Mouse (Mus musculus) midbrain, embryonic 11.5 days (tissue): Measurements from ENCODE around the gene 4921507P07Rik. TPM values are rescaled to one million over a fixed set of nuclear protein-coding genes. Genes with fewer than 3 reads are reported as not detected.
"Not testable (repeated sequence)": the region's sequence is repeated elsewhere in the genome, so short reads cannot be mapped to it uniquely, and the experiment has no call there.

Experiments
- ATAC-seq: fragments of 200-750 bp; cut with Nextera tagmentation; 2 replicates; pipeline ENCODE4 v1.8.0; 2017; ENCODE audit warnings: moderate TSS enrichment, moderate library complexity; ENCODE audit not compliant: low FRiP score
- DNase-seq: peaks from one replicate; pipeline ENCODE4 v3.0.0; 2015; ENCODE audit warnings: low spot score; ENCODE audit errors: missing footprints
- H3K27ac ChIP-seq: fragments of 300-500 bp; sonication (generic); 2 replicates; pipeline ENCODE4 v1.5.1; 2014; ENCODE audit warnings: low read depth, low read length
- H3K27me3 ChIP-seq: fragments of 300-500 bp; sonication (generic); 2 replicates; pipeline ENCODE4 v1.6.1; 2014; ENCODE audit warnings: mild to moderate bottlenecking, low read length, moderate library complexity, mixed read lengths; ENCODE audit not compliant: control insufficient read depth, insufficient read depth
- H3K36me3 ChIP-seq: fragments of 300-500 bp; sonication (generic); 2 replicates; pipeline ENCODE4 v1.6.1; 2014; ENCODE audit warnings: mild to moderate bottlenecking, low read length, moderate library complexity, mixed read lengths; ENCODE audit not compliant: control insufficient read depth, insufficient read depth
- H3K4me1 ChIP-seq: fragments of 300-500 bp; sonication (generic); 2 replicates; pipeline ENCODE4 v1.6.1; 2014; ENCODE audit warnings: low read length; ENCODE audit not compliant: control insufficient read depth, insufficient read depth
- H3K4me2 ChIP-seq: fragments of 300-500 bp; sonication (generic); 2 replicates; pipeline ENCODE4 v1.6.1; 2014; ENCODE audit warnings: mild to moderate bottlenecking, moderate library complexity
- H3K4me3 ChIP-seq: fragments of 300-500 bp; sonication (generic); 2 replicates; pipeline ENCODE4 v1.5.1; 2014; ENCODE audit warnings: low read depth, low read length
- H3K9ac ChIP-seq: fragments of 300-500 bp; sonication (generic); 2 replicates; pipeline ENCODE4 v1.6.1; 2014; ENCODE audit warnings: low read length
- H3K9me3 ChIP-seq: fragments of 300-500 bp; sonication (generic); 2 replicates; pipeline ENCODE4 v1.6.1; 2016; ENCODE audit warnings: low read length; ENCODE audit not compliant: control insufficient read depth
- WGBS: fragments of 180-500 bp; shearing (Covaris S2); extraction: QIAGEN DNeasy Blood & Tissue Kit; methylation state at CpG from one replicate; pipeline ENCODE4 v1.1.7; 2014; 5-methylcytosine and 5-hydroxymethylcytosine counted together
- polyA plus RNA-seq: library from polyadenylated mRNA; unstranded; fragments of >200 nt; fragmentation: Nextera tagmentation; extraction: Ambion mirVana; gene quantifications from 2 replicates; pipeline ENCODE4 v1.2.1, GENCODE M21; 2014

Gene 4921507P07Rik
- polyA plus RNA-seq, 1 experiment from 2014 or later = 0.98 TPM

DNA sequence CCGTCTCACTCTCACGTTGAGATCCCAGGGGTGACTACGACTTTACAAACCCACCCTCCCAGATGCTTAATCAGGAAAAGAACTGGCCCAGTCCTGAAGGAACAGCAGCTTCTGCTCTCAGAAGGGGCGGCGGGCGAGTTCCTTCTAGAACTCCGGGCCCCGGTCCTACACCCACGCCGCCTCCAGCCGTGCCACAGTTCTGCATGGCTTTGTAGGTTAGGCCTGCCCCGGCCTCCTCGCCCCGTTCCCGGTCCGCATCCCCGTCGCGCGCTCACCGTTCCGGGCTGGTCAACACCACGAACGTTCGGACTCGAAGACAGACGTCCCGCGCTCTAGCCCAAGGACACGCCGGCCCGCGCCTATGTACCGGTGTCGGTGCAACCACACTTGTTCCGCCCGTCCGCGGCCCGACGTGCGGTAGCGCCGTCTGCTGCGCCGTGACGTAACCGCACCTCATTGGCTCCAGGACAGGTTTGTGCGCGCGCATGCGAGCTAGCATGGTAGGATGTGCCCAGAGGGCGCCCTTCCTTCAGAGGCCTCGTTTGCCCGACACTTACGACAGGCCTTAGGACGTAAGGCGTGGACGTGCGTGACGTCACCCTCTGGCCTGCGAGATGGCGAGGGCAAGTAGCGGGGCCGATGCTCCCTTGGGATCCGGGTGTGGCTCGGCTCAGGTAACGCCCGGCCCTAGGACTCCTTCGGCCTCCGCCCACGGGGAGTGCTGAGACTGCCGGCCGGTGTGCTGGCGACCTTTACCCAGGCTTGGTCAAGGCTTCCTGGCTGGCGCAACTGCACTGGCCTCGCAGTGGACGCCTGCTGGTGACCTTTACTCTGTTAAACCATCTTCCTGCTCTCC lies 30.1 kb downstream of the 4921507P07Rik start, which contains the start of gene Cycs:
Gene Cycs, minus strand, starts transcription at position 398 of the 856 bp plus-strand sequence.
- WGBS = 0% methylated on average over 78 of the region's 78 CpGs
- Histone ChIP-seq H3K4me2 (peak within 1 kb of the TSS; percentile 83), H3K4me3 (peak within 1 kb of the TSS; percentile 79), H3K9ac (peak within 1 kb of the TSS; percentile 86), H3K4me1 (peaks cover 5% of the 10 kb centered on the region), H3K9me3 (no peaks in the 10 kb centered on the region), H3K27ac (peak within 1 kb of the TSS; percentile 52), H3K36me3 (peaks cover 6% of the 10 kb centered on the region; the same call in 1 of the 2 replicates), H3K27me3 (no peaks in the 10 kb centered on the region)
- ATAC-seq = peak; percentile 99
- DNase-seq = peak; percentile 100

DNA sequence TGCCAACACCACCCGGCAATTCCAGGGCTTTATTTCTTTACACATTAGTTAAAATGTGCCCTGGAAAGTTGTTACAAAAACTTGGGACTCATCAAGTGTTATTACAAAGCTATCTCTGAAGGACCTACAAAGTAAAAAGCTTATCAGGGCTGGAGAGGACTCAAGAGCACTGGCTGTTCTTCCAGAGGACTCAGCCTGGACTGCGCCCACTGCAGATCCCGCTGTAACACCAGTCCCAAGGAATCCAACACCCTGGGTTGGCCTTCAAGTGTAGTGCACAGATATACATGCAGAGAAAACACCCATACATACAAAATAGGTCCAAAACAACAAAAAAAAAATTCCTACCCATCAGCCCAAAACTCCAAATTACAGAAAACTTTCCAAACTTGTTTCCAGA lies 32.8 kb downstream of the 4921507P07Rik start:
- H3K9ac ChIP-seq = no peak overlapping the region
- H3K4me1 ChIP-seq = peaks cover 5% of the 10 kb centered on the region
- no peak for ATAC-seq
- H3K36me3 ChIP-seq = peaks cover 6% of the 10 kb centered on the region; the same call in 1 of the 2 replicates
- H3K4me2 ChIP-seq = no peak overlapping the region
- H3K4me3 ChIP-seq = no peak overlapping the region
- WGBS = 98% methylated on average over 3 of the region's 3 CpGs
- H3K27ac ChIP-seq = no peak overlapping the region
- H3K27me3 ChIP-seq = no peaks in the 10 kb centered on the region
- no peaks in the 10 kb centered on the region for H3K9me3 ChIP-seq
- DNase-seq = no peak

DNA sequence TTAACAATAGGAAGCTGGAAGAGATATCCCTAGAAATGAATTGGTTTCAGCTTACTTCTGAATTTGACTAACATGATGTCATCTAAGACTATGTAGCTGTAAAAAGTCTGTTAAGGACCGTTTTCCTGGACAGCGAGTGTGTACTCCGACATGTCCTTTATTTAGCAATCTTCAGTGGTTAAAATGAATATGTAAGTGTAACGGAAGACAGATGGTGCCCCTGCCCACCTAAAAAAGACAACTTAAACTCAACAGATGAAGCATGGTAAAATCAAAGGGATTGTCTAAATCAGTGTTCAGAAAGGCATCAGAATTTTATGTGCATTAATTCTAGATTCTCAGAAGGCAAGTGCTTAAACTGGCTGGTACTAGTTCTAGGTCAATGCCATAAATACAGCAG lies 34.0 kb downstream of the 4921507P07Rik start:
- Histone ChIP-seq H3K4me1 (peaks cover 5% of the 10 kb centered on the region), H3K9me3 (no peaks in the 10 kb centered on the region), H3K27me3 (no peaks in the 10 kb centered on the region), H3K36me3 (peaks cover 6% of the 10 kb centered on the region; the same call in 1 of the 2 replicates), H3K4me2 (no peak overlapping the region), H3K9ac (no peak overlapping the region), H3K4me3 (no peak overlapping the region), H3K27ac (no peak overlapping the region)
- ATAC-seq (no peak), DNase-seq (no peak)
- WGBS = 91% methylated on average over 4 of the region's 4 CpGs

DNA sequence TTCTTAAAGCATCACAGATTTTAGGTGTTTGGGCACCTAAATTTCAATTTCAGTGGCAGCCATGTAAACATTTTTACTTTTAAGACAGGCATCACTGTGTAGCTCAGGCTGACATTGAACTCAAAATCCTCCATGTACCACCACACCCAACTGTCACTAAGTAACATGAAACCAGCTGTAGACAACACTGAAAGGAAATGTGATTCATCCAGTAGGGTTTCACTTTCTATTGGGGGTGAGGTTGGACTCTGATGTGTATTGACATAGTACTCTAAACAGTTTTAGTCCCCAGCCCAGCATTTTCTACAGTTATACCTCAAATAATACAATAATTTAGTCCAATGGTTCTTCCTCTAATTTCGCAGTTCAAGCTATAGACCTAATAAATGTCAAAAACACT lies 35.7 kb downstream of the 4921507P07Rik start:
- DNase-seq = no peak
- ATAC-seq = no peak

DNA sequence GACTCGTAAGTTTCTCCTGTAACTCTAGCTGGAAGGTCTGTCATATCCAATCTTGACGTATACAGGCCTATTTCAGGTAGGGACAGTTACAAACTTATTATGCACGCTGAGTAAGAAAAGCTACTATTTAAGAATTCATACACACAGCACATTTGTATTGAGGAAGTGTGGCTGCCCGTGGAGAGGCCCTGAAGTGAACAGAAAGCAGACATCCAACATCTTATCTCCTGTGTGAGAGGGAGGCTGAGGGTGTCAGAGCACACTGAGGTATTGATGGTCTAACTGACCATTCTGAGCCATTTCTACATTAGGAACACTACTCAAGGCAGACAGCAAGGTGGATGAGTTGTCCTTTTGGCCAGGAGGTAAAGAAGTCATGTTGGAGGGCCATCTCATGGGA lies 37.6 kb downstream of the 4921507P07Rik start:
- Histone ChIP-seq H3K4me2 (no peak overlapping the region), H3K4me1 (no peaks in the 10 kb centered on the region), H3K27ac (no peak overlapping the region), H3K9me3 (no peaks in the 10 kb centered on the region), H3K27me3 (no peaks in the 10 kb centered on the region), H3K36me3 (peaks cover 6% of the 10 kb centered on the region; the same call in 1 of the 2 replicates), H3K4me3 (no peak overlapping the region), H3K9ac (no peak overlapping the region)
- WGBS = 85% methylated on average over 4 of the region's 4 CpGs
- no peak for DNase-seq
- ATAC-seq = no peak

More for the DNA sequence above, 35.7 kb downstream of the 4921507P07Rik start:
- H3K4me2 ChIP-seq = no peak overlapping the region
- no peaks in the 10 kb centered on the region for H3K9me3 ChIP-seq
- H3K36me3 ChIP-seq = peaks cover 6% of the 10 kb centered on the region; the same call in 1 of the 2 replicates
- WGBS = 90% methylated on average over 1 of the region's 1 CpGs
- H3K27ac ChIP-seq = no peak overlapping the region
- H3K9ac ChIP-seq = no peak overlapping the region
- no peaks in the 10 kb centered on the region for H3K27me3 ChIP-seq
- peaks cover 5% of the 10 kb centered on the region for H3K4me1 ChIP-seq
- H3K4me3 ChIP-seq = no peak overlapping the region

DNA sequence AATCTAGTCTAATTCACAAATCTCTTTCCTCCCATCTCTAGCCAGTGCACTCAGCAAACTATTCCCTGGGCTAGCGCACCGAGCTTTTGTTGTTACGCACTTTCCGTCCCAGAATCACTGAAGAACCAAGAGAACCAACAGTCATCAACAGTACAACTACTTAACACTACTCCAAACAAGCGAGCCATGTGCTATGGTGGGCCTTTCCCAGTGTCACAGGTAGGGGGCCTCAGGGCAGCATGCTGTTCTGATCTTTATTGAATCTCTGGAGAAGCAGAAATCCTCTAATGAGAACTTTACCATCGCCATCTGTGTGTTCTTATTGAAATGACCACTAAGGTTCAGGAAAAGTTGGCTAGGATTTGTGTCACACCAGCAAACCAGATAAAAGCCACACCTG lies 38.9 kb downstream of the 4921507P07Rik start:
- Histone ChIP-seq H3K4me3 (no peak overlapping the region), H3K9ac (no peak overlapping the region), H3K27me3 (no peaks in the 10 kb centered on the region), H3K9me3 (no peaks in the 10 kb centered on the region), H3K36me3 (no peaks in the 10 kb centered on the region), H3K4me1 (no peaks in the 10 kb centered on the region), H3K27ac (no peak overlapping the region), H3K4me2 (no peak overlapping the region)
- WGBS = 91% methylated on average over 6 of the region's 6 CpGs
- DNase-seq (no peak), ATAC-seq (no peak)

DNA sequence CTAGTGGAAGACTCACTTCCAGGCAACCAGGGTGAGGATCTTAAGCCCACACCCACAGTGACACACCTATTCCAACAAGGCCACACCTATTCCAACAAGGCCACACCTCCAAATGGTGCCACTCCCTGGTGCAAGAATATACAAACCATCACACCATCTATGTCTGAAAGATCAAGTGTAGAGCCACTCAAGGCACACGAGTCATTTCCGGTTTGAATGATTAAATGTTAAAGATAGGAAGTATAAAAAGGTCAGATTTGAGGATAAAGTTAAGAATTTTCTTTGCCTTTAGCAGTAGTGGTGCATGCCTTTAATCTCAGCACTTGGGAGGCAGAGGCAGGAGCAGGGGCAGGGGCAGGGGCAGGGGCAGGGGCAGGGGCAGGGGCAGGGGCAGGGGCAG lies 42.2 kb downstream of the 4921507P07Rik start:
- 83% methylated on average over 2 of the region's 2 CpGs for WGBS
- DNase-seq, H3K9ac ChIP-seq, H3K4me1 ChIP-seq, H3K4me2 ChIP-seq, H3K27ac ChIP-seq, ATAC-seq, H3K4me3 ChIP-seq, H3K9me3 ChIP-seq, H3K36me3 ChIP-seq, H3K27me3 ChIP-seq: not testable (repeated sequence)

DNA sequence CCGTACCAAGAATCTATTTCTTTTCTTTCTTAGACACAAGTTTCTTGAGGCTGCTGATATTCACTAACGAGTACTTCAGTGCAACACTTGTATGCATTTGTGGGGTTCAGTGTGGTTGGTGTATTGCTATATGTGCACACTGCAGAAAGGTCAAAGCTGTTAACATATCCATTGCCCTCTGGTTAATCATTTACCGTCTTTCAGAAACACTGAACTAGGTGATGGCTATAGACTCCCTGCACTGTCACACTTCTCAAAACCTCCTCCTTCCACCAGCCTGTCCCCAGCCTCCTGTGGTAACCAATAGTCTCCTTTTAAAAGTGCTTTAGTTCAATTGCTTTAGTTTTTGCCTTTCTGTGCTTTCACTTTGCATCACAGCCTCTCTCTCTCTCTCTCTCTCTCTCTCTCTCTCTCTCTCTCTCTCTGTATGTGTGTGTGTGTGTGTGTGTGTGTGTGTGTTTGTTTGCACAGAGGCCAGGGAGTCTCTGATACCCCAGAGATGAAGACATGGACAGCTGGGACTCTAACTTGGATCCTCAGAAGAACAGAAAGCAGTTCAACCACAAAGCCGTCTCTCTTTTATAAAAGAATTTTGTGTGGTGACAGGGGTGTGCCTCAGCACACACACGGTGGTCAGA lies 43.4 kb downstream of the 4921507P07Rik start:
- no peaks in the 10 kb centered on the region for H3K36me3 ChIP-seq
- H3K27ac ChIP-seq = no peak overlapping the region

DNA sequence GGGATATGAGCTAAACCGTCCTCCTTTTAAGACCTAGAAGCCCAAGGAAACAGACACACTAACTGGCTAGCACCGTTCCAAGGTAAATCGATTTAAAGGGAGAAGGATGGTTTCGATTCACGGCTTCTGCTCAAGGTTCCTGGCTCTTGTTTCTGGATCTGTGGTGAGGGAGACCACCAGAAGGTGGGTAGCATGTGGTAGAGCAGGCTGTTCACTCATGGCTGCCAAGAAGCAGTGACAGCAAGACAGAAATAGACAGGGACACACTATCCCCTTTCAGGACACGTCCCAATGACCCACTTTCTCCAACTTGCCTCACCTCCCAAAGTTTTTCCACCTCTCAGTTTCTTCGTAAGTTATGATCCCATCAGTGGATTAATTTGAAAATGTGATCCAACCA lies 46.6 kb downstream of the 4921507P07Rik start:
- 82% methylated on average over 7 of the region's 7 CpGs for WGBS
- no peak overlapping the region for H3K9ac ChIP-seq
- no peaks in the 10 kb centered on the region for H3K9me3 ChIP-seq
- no peaks in the 10 kb centered on the region for H3K4me1 ChIP-seq
- ATAC-seq (no peak), DNase-seq (no peak)
- no peak overlapping the region for H3K27ac ChIP-seq
- H3K36me3 ChIP-seq = no peaks in the 10 kb centered on the region
- H3K4me2 ChIP-seq = no peak overlapping the region
- no peak overlapping the region for H3K4me3 ChIP-seq
- no peaks in the 10 kb centered on the region for H3K27me3 ChIP-seq

More for the DNA sequence above, 43.4 kb downstream of the 4921507P07Rik start:
- ATAC-seq (no peak), DNase-seq (no peak)
- no peaks in the 10 kb centered on the region for H3K4me1 ChIP-seq
- WGBS = 83% methylated on average over 5 of the region's 5 CpGs
- H3K4me2 ChIP-seq = no peak overlapping the region
- H3K27me3 ChIP-seq = no peaks in the 10 kb centered on the region
- H3K9ac ChIP-seq = no peak overlapping the region
- no peaks in the 10 kb centered on the region for H3K9me3 ChIP-seq
- no peak overlapping the region for H3K4me3 ChIP-seq
